Comparison of ENCODE assay signal across 8 mouse cellular contexts in the genomic region with DNA sequence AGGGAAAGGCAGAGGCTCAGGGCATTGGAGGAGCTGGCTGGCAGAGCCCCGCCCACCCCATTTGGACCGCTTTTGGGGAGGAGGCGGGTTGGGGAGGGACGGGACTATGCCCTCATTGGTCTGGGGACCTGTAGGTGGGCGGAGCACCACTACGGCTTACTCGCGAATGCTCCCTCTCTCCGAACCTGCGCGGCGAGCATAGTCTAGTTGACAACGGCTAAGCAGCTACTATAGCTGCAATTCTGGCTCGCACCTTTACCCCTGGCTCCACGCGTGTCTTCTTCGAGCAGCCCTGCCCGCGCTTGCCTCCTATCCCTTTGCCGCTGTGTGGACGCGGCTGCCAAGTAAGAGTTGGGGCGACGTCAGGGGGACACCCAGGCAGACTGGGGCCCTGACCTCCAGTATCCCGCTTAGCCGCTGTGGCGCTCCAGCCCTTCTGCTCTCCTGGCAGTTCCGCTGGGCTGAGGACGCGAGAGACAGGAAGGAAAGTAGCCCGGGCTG. TPM values are rescaled to one million over a fixed set of nuclear protein-coding genes. Genes with fewer than 3 reads are reported as not detected.
DNase-seq lines count a peak whose midpoint lies in the region; ATAC-seq lines count a peak whose summit lies in the region.

No protein-coding gene starts in this region.

- ATAC-seq in common myeloid progenitor, adult 5-6 weeks (replicated peaks; ENCODE audit: low read depth, poor library complexity, severe bottlenecking) = peak; percentile 94
- ATAC-seq in megakaryocyte, adult 5-6 weeks (ENCODE audit: poor library complexity, severe bottlenecking) = peak; percentile 92

- intact Hi-C loops in gastrocnemius, postnatal 14 days (cut with DNase I; ENCODE audit: low total_unique reads) = no loop called here

- DNase-seq in ZHBTc4 (ENCODE audit: low read depth, low spot score) = peak; percentile 95
- peak; percentile 84 for DNase-seq in gastrocnemius, postnatal 14 days
- peak; percentile 64 for DNase-seq in induced T-regulatory cell, adult 2 months (ENCODE audit: low read depth)
- peak; percentile 21 to 67 for DNase-seq in left cerebral cortex, adult 8-10 months (ENCODE audit: low spot score in 2 of 2)
- DNase-seq in right cerebral cortex, postnatal 10 days (ENCODE audit: low spot score in 2 of 2) = peak; percentile 75 to 79
- DNase-seq in urinary bladder, postnatal 14 days (ENCODE audit: low spot score) = peak; percentile 83

RNA-seq across cellular contexts. Expression of gene Stard8, which starts 39.5 kb away (rescaled TPM):
- total RNA-seq in common myeloid progenitor, adult 5-6 weeks (2017) = 3.6 and 4.0 TPM in 2 replicates
- total RNA-seq in gastrocnemius, postnatal 14 days (2021) = 10 to 100 TPM; 25.3 TPM
- 10 to 100 TPM; 23.7 to 28.2 (median 25.4) TPM for total RNA-seq in left cerebral cortex, adult 8-10 months (2022)
- total RNA-seq in megakaryocyte, adult 5-6 weeks (2015) = 11.5 and 12.4 TPM in 2 replicates
- total RNA-seq in megakaryocyte, adult 5-6 weeks (2017) = 24.3 and 25.8 TPM in 2 replicates

Comparison
In these comparisons a context has a peak if more than half of its experiments do, and no peak if none do; other contexts are left out.
1. Peak in every context shown above with its lines: DNase-seq and ATAC-seq.
2. DNase-seq: peak in every context shown above with its lines; median percentile 95 in ZHBTc4; 84 in gastrocnemius, postnatal 14 days; 83 in urinary bladder, postnatal 14 days; 77 in right cerebral cortex, postnatal 10 days; 64 in induced T-regulatory cell, adult 2 months; 44 in left cerebral cortex, adult 8-10 months.